Mouse (Mus musculus) lung, postnatal 4 days (tissue): ENCODE measurements around the gene Gdf3.
A peak's percentile ranks its signal among the peaks of the same experiment; 100 is the strongest.
"Not testable (repeated sequence)": the region's sequence is repeated elsewhere in the genome, so short reads cannot be mapped to it uniquely, and the experiment has no call there.

Experiments
- DNase-seq, 2 experiments: peaks; one replicate each; pipeline ENCODE4 v3.0.0; 2021

The Gdf3 gene

GRCm38 (mm10) chr6:122604260-122604659 lies 5.6 kb downstream of the Gdf3 start:
- no peak for DNase-seq

- DNase-seq: no peak
Measured at GRCm38 (mm10) chr6:122602992-122603322, 6.9 kb downstream of the Gdf3 start.

- peak; percentile 83 to 85 for DNase-seq
Measured at GRCm38 (mm10) chr6:122602242-122602991, 7.5 kb downstream of the Gdf3 start, which contains the start of gene Apobec1. Gene Apobec1, minus strand, starts transcription at chr6:122602444.

DNA sequence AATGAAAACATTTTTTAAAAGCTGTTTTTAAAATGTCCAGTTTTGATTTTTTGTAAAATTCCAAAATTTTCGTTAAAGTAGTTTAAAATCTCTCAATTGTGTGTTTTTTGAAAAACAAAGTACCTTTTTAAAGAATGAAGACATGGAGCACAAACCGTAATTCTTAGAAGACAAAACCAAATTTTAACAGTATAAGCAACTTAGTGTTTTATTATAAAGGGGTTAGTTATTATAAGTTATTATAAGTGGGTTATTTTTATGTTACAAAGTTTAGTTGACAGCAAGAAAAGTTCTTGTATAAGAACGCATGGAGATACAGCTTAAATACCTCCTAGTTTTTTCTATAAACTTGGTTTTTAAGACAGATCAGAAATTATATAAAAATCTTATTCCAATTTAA lies 8.3 kb downstream of the Gdf3 start:
- no peak for DNase-seq

GRCm38 (mm10) chr6:122601031-122601430 lies 8.9 kb downstream of the Gdf3 start:
- DNase-seq: no peak

- DNase-seq: no peak
Measured at GRCm38 (mm10) chr6:122600066-122600646, 9.7 kb downstream of the Gdf3 start.

DNA sequence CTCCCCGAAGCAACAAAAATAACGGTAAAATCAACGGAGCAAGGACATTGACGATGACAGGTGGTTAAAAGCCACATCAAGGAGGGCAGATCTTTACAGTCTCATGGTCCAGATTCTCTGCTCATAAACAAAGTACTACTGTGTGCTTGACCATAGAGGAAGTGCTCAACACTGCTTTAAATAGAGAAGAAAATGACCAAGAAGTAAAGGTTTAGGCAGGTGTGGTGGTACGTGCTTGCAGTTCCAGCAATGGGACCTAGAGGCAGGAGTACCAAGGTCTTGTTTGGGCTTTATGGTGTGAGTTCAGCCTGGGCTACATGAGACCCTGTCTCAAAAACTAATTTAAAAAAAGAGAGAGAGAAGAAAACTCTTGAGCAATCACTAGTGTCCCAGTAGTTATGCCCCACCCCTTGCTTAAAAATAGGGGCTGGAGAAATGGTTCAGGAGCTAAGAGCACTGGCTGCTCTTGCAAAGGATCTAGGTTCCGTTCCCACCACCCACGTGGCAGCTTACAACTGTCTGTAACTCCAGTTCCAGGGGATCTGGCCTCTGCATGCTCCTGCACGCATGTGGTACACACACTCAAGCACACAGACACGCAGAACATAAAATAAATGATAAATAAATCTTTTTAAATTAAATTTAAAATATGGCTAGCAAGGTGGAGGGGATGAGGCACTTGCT lies 10.7 kb downstream of the Gdf3 start:
- no peak for DNase-seq

GRCm38 (mm10) chr6:122598436-122598835 lies 11.5 kb downstream of the Gdf3 start:
- DNase-seq: no peak

DNA sequence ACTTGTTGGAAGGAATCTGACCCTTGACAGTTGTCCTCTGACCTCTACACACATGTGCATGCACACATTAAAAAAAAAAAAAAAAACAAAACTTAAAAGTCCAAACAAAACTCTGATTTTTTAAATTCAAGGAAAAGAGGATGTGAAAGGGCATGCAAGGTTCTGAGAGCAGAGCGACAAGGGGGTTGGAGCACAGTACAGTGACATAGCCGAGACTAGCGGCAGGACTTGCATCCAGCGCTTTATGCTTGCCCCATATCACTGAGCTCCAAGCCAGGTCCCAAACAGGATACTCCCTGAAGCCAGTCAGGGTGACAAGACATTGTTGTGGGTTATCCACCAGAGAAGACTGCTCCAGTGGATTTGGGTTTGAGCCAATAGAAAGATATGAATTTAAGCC lies 11.9 kb downstream of the Gdf3 start:
- no peak for DNase-seq

DNA sequence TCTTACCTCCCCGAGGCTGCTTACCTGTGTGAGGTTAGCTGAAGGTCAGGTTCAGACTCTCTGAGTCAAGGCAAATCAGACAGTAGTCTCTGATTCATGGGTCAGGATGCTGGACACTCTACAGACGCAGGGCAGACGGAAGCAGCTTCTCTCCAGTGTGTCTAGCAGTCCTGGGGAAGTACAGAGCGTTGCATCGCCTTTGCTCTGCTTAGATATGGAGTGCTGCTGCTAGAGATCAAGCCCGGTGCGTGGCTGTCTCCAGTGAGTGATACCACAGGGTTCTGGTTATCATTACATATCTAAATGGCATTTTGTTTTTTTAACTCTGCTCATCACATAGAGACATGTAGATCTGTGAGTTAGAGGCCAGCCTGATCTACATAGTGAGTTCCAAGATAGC lies 13.3 kb downstream of the Gdf3 start:
- no peak for DNase-seq

DNA sequence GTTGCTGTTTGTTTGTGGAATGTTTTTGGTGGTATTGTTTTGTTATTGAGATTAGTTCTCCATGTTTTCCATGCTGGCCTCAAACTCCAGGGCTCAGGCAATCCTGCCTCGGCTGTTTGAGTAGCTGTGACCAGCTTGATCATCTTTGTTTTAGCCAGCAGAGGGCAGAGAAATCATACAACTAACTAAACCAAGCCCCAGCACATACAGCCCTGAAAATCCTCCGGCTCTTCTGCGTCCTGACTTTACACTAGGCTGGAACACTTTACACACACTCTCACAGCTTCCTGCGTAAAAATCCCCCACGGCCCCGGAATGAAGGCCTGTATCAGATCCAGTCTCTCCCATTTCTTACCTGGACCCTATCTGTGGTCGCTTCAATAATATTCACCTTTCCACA lies 14.2 kb downstream of the Gdf3 start:
- peak in 1 of 2 experiments; percentile 30 for DNase-seq

- DNase-seq: no peak
Measured at GRCm38 (mm10) chr6:122592905-122593304, 17.0 kb downstream of the Gdf3 start.

DNA sequence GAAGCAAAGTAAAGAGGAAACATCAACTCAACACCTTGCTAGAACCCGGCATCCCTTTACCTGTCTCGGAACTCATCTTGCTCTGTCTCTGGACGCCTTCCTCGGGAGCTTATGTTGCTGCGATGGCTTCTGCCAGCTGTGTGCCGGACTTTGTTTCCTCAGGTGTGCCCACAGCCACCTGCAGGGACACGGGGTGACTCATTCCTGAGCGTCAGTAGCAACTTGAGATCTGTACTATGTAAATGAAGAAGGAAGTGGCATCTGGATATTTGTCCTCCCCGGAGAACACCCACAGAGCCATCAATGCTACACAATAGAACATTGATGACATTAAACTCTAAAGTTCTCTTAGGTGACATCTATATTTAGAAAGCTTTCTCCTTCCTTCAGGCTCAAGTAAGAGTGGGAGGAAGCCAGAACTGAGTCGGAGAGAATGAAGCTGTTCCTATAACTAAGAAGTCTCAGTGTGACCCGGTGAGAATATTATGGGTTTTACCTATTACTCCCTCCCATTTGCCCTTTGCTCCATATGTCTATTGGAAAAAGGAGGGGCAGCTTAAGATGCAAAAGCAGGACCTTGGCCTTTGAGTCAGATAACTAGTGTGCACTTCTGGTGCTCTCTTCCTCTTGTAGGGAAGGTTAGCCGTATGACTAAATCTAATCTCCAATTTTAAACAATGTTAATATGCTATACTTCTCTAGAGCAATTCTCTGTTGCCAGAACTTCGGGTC lies 18.7 kb downstream of the Gdf3 start:
- no peak for DNase-seq

DNA sequence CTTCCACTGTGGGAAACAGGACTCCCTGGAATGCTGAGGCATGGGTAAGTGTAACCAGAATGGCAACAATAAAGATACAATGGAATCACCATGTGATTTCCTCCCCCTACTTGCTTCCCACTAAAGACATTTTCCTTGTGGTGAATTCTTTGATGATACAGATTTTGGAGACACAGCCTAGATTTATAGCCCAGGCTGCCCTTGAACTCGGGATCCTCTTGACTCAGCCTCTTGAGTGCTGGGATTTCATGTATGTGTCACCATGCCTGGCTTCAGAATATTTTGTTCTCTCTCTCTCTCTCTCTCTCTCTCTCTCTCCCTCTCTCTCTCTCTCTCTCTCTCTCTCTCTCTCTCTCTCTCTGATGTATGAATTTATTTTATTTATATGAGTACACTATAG lies 30.8 kb downstream of the Gdf3 start:
- no peak for DNase-seq

- no peak for DNase-seq
Measured at GRCm38 (mm10) chr6:122577030-122577429, 32.9 kb downstream of the Gdf3 start.

- DNase-seq: not testable (repeated sequence)
Measured at GRCm38 (mm10) chr6:122575037-122575436, 34.9 kb downstream of the Gdf3 start.

DNA sequence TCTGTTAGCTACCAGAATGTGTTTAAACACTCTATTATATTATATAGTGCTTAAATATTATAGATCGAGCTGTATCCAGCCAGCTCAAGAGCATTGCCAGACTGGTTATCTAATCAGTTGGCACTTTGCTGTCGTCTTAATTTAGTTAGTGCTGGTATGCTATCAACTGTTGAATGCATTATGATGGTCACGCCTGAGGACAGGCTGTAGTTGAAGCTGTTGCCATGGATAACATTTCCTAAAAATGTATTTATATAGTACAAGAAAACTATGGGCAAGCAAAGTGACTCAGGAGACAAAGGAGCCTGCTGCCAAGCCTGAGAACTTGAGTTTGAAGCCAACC lies 38.3 kb downstream of the Gdf3 start:
- DNase-seq: no peak

DNA sequence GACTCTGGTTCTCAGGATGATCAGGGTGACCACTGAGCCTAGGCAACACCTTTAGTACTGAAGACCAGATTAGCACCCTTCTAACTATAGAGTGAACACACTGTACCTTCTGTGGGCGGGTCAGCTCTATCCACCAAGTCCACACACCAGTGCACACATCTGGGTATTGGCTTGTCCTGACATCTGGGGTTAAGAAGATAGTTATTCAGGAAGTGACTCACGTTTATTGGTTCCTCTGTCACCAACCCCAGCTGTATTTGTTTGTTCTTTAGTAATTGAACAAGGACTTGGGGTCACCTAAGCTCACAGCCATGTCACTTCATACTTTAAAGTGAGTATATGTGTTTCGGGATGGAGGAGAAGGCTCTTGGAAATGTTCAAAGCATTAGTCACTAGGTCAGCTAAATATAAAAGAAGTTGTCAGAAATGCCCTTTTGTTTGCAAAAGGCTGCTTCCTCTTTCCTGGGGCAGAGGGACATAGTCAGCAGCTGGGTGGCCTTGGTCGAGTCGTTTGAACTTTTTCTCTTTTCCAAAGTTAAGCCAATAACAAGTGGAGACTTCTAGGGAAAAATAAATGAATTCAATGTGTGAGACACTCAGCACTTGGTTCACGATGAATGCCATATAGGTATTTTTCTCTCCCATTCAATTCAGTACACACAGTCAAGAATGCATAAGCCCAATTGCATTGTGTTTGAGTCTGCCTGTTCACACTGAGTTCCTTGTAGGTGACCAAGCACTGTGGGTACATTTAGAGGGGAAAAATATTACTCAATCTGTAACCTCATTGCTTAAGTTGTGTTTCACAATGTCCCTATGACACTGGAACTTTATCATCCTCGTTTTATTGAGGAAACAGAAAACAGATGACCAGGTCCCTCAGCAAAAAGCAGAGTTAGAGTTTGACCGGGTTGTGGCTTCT lies 38.9 kb downstream of the Gdf3 start:
- DNase-seq: no peak

DNA sequence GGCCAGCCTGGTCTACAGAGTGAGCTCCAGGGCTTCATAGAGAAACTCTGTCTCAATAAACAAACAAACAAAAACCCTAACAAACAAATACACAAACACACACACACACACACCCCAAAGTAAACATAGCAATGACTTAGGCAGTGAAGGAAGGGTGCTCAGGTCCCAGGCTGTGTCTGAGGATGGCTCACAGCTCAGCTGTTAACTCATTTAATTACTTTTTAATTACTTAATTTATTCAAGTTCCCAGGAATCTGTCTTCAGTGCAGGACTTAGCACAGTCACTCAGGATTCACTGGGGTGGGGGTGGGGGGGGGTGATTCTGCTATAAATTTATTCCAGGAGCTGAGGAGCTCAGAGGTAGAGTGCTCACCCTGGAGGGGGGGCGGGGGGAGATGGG lies 40.1 kb downstream of the Gdf3 start:
- DNase-seq: no peak

DNA sequence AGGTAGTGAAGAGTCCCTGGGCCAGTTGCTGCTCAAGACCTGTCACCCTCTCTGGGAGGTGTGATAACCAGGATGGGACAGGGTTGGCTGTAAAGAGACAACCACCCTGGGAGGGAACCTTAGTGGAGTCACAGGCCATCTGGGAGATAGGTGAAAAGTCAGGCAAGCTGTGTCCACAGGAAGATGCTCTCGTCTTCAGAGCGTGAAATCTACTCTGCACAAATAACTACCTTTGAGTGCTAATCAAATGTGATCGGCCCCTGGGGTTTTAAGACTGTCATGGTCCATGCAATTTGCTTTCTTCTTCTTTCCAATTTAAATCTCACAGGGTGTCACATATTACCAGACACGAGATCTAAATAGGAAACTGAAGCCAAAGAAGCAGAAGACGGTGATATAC lies 40.8 kb downstream of the Gdf3 start:
- no peak for DNase-seq

GRCm38 (mm10) chr6:122565070-122565784 lies 44.7 kb downstream of the Gdf3 start:
- no peak for DNase-seq

GRCm38 (mm10) chr6:122562463-122562862 lies 47.4 kb downstream of the Gdf3 start:
- peak in 1 of 2 experiments; percentile 71 for DNase-seq
